Mouse (Mus musculus) forelimb bud, embryonic 11.5 days (tissue): ENCODE results near the gene Vezt.

Experiments
- DNase-seq: peaks from one replicate; pipeline ENCODE4 v3.0.0-alpha.2; 2012; ENCODE audit warnings: low read depth, low spot score

The Vezt gene

DNA sequence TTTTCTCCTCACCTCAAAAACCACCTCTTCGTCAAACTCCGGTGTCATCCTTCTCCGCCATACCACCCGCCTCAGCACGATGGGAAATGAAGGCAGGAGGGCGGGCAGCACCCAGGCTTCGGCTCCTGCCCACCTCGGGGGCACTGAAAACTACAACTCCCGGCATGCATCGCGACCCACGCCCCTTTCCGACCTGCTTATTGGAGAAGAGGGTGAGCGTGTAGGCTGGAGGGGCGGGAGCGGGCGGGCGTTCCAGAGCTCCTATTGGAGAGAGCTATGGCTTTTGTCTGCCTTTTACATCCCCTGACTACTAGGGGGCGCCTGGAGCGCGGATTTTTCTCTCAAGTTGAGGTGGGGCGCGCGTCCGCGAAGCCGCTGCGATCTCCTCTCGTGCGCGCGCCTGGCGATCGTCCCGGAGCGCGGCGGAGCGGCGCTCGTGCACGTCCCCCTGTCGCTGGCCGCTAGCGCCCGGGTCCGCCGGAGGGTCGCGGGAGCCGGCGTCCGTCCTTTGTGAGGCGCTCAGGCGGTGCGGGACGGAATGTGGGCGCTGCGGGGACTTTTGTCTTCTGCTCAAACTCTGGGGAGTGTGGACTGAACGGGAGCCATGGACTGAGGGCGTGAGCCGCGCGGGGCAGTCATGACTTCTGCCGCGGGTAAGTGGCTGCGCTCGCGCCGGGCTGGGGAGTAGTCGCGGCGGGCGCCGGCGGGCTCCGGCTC, at the start of gene Vezt, which contains the start of gene Fgd6:
Gene Vezt (minus strand): TSS at position 160 of the 717 bp plus-strand sequence.
Gene Fgd6 (plus strand): TSS at position 344 of the 717 bp plus-strand sequence.
- peak; percentile 99 for DNase-seq

DNA sequence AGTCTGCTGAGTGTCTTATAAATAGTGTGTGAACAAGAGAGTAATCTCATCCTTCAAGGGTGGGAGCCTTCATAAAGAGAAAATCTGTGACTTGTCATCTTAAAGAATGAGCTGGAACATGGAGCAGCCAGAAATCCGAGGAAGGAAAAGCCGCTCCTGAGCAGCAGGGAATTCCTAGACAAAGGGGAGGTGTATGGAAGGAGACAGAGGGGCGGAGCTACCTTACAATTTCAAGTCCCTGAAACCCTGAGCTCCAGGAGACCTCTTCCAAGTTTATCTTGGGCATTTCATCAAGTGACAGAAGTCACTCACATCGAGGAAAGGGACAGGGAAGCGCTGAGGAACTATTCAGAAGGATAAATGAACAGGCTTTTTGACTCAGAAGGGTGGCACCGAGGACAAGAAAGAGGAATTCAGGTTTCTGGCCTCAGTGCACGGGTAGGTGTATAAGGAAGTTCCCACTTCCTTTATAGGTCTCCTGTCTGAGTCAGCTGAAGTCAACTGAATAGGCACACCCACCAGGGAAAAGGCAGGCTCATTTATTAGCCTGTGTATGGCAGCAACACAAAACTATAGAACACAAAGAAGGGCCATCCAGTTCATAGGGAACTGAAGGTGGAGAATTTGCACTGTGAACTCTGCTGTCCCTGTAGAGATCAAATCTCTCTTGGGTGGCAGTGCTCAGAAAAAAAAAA, 46.6 kb upstream of the Vezt start:
- DNase-seq = no peak

DNA sequence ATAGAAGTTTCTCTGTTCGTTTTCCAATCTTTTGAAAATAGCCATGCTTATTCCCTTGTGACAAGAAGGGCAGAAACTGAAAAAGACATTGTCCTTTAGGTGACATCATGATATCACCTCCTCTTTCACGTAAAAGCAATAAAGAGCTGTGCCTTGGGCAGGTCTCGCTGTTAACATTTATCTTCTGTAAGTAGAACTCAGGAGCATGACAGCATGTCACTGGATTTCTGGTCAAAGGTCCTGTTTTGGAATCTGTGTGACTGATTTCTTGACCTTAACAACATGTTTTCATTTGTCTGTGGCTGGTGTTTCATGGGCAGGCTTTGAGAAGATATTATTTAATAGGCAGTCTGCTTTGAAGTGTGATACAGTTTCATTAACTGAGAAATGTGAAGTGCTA, 45.1 kb upstream of the Vezt start:
- DNase-seq = no peak

DNA sequence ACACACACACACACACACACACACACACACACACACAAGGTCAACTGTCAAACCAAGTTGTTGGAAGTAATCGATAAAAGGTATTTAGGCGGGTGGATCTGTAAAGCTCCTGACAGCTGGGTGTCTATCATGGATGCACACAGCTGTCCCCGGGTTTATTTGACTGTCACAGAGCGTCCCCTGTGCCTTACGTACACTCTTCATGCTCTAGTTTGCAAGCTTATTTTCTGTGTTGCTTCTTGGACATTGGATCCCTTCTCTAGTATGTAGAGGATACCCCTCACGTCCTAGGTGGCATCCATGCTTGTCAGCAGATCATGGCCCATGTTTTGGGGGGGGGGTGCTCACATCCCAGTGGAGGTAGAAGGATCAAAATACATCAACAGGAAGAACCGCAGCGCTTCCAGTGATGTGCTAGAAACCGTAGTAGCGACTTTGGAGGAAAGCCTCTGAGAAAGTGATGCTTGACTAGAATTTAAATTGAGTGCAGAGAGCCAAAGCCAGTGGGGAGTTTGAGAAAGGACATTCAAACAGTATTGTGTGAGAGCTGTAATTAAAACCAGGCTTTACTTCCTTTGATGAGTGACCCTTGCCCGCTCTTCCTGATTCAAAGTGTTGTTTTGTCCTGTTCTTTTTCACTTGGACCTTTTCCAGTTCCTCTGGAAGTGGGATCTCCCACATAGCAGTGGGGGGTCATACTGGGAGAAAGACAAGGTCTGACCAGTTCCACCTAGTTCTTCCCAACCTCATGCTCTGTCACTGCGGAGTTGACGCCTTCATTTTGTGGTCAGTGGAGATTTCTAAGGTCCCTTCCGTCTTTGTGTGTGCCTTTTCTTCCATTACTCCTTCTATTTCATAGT, 41.6 kb upstream of the Vezt start:
- DNase-seq = no peak

DNA sequence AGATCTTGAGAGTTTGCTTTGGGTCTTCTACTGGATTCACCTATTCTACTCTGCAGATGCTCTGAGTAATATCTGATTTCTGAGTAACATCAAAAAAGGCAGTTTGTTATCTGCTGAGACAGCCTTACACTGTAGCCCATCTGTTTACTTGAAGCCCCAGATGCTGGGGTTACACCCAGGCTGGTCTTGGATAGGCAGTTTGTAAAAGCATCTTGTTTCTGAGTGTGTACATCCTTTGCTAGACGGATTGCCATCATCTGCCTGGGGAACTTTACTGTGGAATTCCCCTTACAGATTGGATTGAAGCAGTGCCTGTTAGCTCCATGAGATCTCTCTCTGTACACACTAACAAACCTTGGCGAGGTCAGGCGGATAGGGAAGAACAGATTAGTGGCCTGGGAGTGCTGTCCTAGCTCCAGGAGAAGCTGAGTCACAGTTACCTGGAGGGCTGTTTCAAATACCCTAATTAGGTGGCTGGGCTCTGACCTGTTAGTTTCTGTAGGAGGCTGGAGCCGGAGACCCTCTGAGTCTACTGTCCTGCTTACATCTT, 37.4 kb upstream of the Vezt start:
- DNase-seq = no peak

DNA sequence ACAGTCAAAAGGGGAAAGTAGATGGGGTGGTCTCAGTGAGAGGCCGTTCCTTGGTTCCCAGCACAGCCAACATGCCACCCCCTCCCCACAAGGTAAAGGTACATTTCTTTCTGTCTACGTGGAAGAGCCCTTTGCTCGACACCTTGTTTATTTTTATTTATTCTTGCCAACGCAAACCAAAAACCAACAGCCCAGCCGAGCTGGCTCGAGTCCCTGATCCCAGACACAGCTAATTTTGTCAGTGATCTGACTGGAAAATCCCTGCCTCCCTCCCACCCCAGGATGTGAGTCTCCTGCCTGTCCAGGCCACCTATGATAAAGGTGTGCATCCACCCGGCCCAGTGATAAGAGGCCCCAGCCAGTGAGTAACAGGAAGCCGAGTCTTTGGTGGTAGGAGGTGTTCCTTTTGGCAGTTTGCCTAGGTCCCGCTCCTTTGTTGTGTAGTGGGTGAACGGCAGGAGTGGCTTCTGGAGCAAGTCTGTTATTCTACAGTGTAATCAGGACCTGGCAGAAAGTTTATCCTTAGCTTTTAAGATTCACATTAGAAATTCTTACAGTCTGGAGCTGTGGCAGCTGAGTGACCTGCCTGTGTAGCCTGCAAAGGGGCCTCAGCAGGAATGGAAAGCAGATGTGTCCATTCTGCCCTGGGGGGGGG, 36.8 kb upstream of the Vezt start:
- no peak for DNase-seq

DNA sequence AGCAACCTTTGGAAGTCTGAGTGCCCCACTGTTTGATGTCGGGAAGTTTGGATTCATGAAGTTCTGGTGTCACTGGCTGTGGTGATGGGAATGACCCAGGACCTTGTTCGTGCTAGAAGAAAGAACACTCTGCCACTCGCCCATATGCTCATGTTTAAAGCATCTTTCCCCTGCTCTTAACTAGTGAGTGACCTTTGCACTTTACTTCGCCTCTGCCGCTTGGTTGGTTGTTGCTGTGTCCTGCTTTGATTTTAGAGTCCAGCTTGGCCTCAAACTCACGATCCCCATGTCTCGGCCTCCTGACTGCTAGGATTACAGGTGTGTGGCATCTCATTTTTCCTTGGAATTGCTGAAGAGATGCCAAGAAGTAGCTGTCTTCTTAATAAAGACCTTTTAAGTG, 36.0 kb upstream of the Vezt start:
- no peak for DNase-seq

DNA sequence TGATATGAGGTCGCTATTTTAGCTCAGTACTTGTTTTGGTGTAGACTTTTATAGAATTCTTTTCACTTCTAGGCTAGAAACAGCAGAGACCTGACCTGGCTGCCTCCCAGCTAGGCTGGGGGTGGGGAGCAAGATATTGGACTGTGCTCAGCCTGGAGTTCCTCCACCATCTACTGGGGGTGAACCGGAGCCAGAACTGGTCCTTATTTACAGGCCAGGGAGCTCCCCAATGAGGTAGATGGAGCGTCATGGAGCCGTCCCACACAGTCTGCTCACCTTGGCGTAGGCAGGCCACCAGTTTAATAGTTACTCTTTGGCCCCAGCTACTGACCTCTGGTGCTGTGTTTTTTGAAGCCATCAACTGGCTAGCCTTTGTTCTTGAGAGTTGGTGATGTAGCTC, 33.1 kb upstream of the Vezt start:
- no peak for DNase-seq

DNA sequence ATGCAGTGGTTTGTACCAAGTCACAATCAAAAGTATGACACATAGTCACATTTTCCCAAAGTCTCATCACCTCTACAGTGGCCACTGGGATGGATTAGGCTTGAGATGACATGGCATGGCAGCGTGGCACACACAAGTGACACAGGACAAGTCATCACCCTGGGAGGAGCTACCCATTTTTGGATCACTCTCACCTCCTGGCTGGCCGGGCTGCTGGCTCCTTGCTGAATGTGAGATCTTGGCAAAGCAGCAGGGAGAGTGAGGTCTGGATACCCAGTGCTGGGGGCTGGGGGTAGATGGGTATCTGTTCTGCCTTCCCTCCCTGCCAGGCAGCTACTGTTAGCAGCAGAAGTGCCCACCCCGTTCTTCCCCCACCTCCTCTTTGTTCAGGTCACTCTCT, 31.3 kb upstream of the Vezt start:
- DNase-seq = no peak

DNA sequence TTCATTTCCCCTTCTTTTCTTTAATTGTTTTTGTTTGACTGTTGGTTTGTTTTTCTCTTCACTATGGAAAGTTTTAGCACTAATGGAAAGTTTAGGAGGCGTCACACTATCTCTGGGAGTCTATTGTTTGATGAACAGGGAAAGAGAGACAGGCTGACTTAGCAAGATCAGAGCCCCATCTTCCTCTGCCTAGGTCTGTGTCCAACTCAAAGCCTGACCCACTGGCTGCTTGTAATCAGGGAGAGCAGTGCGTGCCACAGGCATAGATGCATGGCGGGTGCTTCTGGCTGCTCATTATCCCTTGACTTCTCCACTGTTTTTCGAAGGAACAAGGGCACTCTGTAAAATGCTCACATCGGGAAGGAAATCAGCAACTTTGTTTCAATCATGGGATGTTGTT, 26.7 kb upstream of the Vezt start:
- DNase-seq = no peak

DNA sequence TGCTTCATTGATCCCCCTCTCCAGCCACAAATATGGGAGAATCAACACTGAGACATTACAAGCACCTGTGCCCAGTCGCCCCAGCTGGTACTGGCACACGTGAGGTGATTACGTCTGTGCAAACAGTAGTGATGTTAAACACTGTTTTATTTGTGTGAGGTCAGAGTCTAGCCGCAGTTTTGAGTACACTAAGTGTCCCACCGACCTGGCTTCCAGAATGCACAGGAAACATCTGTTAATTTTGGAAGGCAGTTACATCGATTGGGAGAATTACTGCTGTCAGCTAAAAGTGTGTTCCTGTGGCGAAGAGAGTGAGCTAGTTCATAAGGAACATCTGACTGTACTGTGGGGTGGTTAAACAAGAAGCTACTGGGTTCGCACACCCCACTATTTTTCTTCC, 24.6 kb upstream of the Vezt start:
- no peak for DNase-seq

DNA sequence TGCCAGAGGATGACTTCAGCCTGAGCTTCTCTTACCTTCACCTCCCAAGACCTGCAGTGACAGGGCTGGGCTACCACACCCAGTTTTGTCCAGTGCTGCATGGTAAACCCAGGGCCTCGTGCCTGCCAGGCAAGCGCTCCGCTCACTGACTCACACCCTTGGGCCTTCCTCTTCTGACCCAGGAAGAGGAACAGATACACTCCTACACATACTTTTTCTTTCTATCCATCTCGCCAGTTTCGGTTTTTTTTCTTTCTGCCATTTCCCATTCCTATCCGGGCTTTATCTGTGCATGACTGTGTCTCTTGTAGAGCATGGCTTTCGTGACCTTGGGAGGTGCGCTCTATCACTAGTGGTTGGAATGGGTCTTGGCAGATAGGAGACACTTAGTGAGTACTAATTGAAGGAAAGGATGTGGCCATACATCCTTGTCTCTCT, 24.0 kb upstream of the Vezt start:
- no peak for DNase-seq

DNA sequence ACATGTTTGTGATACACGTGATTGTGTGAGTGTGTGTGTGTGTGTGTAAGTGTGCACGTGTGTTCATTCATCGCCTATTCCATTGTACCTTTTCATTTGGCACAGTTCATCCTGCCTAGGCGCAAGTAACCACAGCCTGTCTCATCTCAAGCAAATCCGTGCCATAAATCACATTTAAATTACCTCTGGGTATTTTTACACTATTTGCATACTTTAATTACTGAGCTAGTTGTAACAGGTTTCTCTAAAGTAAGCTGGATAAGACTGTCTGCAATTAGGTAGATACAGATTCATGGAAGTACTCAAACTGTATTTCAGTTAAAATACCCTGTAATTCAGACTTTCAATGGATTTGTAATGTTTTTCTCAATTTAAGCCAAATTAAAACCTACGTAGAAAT, 20.9 kb upstream of the Vezt start:
- DNase-seq = no peak

DNA sequence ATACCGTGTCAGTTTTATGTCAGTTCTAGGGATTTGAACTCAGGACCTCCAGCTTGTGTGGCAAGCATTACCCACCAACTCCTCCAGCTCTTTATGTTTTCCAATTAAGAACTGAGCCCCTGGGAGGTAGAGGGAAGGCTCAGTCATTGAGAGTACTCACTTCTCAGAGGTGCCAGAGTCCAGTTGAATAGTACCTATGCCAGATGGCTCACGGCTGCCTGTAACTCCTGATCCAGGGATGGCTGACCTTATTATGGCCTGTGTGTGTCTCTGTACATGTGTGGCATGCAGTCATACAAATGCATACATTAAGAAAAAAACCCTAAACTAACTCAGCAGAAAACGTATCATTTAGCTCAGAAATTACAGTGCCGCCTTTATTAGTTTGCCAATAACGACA, 15.1 kb upstream of the Vezt start:
- DNase-seq = no peak

DNA sequence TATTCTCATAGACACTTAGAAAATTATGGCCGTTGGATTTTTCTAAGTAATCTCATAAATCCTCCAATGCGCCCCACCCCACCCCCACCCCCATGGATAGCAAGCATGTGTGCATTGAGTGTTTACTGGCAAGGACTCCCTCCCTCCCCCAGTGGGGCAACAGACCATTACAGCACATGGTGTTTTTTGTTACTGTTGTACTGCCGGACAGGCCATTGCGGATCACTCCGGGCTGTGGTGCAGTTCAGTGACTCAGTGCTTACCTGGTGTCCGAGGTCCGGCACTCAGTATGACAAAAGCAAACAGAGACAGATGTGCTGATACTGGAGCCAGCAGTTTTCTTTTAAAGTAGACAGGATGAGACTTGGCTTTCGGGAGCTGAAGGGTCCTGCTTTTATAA, 13.5 kb upstream of the Vezt start:
- no peak for DNase-seq

DNA sequence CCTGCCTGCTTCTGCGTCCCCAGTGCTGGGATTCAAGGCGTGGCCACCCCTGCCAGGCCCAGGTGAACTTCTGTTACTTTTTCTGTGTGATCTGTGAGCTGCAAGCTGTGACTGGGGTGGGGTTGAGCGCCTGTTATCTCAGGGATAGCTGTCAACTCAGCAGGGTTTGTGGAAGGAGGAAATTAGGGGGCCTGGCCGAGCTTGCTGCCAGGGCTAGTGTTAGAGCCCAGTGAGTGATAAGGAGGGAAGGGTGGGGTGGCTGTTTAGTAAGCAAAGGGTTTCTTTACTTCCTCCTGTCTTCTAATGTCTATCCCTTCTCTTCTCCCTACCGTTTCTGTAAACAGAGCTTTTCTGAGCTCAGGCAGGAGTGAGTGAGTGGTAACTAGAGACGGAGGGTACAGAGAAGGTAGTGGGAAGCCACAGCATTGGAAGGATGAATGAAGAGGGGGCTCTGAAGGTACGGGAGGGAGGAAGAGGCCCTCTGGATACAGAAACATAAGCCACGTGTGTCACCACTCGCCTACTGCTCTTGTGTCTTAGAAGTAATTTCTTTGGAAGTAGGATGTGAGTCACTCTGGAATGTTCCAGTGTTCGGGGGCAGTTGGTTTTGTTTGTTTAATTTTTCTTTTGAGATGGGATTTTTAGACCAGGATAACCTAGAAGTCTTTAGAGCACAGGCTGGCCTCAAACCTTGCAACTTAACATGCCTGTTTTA, 12.4 kb upstream of the Vezt start:
- no peak for DNase-seq

DNA sequence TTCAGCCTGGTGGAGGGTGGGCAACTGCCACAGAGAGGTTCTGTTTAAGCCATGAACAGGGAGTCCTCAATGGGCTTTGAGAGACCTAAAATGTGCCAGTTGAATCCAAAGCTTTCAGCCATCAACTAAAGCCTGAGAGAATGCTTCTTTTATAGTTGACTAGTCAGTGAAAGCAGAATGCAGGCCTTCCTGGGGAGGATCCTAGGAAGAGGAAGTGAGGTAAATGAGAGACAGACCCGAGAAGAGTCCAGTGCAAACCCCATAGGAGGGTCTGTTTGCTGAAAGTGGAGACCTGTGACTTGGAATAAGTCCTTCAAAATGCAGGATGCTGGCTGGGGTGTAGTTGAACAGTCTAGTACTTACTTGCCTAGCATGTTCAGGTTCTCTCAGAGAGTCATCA, 11.4 kb upstream of the Vezt start:
- no peak for DNase-seq

DNA sequence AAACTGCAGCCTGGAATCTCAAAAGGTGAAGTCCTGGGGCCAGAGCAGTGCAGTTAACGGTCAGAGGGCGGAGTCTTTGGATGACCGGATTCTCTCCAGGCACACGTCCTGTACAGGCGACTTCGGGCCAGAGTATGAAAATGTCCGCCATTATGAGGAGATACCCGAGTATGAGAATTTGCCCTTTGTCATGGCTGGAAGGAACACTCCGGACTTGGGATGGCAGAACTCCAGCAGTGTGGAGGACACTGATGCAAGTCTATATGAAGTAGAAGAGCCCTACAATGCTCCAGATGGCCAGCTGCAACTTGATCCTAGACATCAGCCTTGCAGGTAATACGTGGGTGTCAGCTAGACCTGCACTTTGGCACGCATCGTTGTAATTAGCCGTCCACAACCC, 9.7 kb upstream of the Vezt start:
- no peak for DNase-seq

DNA sequence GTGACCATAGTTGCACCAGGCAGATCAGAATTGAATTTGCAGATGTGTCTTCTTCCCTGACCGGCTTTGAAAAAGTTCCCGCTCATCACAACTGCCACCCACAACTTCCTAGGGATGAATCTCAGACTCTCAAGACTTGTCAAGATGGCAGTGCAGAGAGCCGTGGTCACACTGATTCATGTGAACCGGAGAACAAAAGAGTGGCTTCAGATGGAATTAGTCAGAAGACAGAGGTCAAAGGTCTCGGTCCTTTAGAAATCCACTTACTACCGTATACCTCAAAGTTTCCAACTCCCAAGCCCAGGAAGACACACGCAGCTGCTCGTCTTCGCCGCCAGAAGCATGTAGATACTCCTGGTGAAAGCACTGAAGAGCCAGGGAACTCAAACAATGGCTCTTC, 8.3 kb upstream of the Vezt start:
- no peak for DNase-seq

DNA sequence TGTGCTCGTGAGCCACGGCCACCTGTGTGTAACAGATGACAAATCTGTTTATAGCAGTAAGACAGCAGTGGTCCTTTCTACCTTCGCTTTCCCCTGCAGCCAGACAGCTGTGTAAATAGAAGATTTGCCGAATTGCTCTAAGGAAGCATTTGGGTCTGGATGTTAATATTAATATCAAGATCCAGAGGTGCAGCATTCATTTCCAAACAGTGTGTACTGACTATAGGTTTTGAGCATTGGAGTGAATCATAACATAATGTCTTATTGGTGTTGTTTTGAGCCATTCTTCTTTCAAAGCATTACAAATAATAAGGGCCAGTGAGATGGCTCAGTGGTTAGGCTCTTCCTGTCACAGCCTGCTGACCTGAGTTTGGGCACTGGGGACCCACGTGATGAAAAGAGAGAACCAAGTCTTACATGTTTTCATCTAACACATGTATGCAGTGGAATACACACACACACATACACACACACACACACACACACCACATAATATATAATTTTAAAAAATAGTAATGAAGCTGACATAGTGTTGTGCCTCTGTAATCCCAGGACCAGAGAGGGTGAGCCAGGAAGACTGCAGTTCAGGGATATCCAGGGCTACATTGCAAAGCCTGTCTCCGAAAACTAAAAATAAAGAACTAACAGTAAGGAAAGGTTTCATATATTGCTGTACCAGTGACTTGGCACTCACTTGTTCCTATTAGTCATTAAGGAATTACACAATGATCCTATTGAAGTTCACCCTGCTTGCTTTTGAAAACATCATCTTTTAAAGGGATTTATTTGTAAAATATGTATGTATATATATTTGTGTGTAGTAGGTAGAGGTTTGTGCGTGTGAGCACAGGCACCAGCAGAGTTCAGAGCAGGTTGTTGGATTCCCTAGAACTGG, 3.0 kb upstream of the Vezt start:
- DNase-seq = no peak
